Mouse (Mus musculus): ENCODE measurements around the gene Cpvl.

Gene Cpvl

DNA sequence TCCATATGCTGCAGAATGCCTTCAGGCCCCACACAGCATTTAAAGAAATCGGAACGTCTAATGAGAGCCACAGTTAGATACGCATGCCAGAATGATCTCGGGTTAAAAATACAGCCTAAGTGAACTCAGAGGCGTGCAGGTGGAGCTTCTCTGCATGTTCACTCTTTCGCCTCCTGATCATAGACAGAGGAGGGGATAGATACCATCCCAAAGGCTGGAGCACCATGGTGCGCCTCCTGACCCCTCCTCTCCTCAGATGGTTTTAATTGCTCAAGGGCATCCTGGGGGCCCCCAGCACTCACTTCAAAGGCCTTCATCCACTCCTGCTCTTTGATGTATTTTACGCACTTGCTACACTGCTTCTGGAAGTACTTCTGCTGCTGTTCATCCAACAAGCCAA, 46.9 kb downstream of the Cpvl start:
- DNase-seq: no peak

DNA sequence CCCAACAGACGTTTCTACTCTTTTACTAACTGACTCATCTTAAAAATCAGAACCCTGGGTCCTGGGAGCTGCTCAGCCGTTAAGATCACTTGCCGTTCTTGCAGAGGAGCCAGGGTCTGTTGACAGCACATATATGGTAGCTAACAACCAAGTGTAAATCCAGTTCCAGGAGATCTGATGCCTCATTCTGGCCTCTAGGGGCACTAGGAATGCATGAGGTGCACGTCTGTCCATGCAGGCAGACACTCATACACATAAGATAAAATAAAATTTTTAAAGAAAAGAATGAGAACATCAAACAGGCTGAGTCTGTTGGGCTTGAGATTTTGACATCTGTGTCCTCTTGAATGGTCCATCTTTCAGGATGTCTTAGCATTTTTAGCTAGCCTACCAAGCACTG, 48.6 kb downstream of the Cpvl start:
- no peak for DNase-seq

DNA sequence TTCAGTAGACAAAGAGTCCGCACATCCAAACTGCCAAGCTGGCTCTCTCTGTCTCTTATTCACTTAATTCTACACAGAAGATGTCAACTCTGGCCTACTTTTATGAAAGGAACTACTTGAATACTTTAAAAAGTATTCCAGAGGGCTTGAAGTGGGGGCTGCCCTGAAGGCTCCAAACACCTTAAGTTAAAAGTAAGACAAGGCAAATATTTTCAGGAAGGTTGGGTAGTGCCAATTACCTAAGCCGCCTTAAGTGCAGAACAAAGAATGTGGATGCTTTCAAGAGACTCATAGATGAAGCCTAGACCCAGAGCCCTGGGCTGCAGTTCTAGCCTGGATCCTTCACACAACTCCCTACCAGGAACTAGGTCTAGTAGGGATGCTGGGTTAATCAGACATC, 52.3 kb downstream of the Cpvl start:
- DNase-seq: no peak

DNA sequence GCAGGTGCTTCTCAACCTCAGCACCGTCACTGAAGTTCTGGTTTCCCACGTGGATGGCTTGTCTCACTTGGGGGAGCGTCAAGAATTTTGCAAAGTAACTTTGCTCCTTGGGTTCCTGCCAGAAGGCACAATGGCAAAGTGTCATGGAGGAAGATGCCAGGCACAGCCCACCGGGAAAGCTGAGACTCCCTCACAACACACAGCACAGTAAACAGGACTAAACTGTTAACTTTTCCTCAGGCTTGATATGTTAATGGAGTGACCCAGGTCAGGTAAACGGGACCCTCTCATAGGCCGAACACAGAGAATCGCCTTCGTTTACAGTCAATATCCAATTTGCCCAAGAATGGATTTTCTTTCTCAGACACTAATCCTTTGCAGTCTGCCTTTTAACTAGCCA, 53.3 kb downstream of the Cpvl start:
- no peak for DNase-seq

DNA sequence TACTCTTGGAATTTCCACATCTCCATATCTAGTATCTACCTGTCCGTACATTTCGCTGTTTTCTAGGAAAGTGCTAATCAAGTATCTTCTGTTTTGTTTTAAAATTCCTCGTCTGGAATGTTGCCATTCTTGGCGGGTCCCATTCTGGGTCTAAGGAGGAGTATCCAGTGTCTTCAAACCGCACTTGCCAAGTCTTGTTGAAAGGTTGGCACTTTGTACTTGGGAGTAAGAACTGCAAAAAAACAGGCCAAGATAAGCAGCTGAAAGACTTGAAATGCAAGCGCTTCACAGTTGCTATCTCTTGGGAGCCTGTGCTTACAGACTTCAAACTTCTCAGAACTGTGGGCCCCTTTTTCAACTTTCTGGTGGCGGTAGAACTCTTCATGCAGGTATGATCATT, 58.4 kb downstream of the Cpvl start:
- DNase-seq: no peak

DNA sequence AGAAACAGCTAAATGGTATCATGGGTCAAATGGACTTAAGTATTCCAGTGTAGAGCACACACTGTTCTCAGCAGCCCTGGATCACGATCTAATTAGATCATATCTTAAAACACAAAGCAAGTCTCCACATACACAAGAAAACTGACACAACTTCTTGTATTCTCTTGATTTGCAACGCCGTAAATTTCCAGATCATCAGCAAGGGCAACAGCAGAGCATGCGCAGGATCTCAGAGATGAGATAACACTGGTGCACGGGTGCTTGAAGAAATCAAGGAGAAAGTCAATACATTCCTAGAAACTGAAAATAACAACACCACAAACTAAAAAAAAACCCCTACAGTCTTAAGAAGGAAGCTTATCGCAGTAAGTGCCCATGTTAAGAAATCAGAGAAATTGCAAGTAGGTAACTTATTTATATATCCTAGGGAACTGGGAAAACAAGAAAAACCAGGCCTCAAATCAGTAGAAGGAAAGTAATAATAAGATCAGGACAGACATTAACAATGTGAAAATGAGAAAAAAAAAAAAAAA, 61.4 kb downstream of the Cpvl start:
- DNase-seq: no peak

DNA sequence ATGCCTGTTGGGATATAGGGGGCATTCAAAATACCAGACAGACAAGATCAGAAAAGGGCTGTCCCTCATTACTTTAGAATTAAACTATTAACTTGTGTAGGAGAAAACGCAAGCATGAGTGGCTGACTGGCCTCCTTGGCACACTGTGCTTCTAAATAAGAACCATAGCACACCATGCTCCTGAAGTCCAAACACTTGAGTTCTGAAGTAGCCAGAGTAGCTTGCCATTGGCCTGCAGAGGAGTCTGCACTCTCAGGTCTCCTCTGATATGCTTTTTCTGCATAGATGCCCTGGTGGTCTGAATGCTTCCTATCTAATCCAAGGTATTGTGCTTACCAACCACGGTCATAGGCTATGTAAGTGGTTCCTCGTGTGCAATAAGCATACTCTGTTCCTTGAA, 63.1 kb downstream of the Cpvl start:
- no peak for DNase-seq

DNA sequence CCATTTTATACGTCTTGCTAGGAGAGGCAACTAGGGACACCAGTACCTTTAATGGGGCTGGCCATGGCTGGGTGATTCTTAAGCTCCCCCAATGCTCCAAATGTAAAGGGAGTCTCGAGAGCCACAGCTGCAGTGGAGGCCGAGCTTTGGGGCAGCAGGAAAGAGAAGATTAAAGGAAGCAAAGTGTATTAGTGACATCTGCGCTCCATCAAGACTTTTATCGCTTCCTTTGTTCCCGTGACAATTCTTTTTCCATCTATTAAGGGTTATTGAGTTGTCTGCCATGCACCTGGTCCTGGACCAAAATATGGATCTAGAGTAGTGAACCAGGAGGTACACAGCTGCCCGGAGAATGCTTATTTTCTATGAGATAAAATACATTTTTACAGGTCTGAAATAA, 65.3 kb downstream of the Cpvl start:
- no peak for DNase-seq

DNA sequence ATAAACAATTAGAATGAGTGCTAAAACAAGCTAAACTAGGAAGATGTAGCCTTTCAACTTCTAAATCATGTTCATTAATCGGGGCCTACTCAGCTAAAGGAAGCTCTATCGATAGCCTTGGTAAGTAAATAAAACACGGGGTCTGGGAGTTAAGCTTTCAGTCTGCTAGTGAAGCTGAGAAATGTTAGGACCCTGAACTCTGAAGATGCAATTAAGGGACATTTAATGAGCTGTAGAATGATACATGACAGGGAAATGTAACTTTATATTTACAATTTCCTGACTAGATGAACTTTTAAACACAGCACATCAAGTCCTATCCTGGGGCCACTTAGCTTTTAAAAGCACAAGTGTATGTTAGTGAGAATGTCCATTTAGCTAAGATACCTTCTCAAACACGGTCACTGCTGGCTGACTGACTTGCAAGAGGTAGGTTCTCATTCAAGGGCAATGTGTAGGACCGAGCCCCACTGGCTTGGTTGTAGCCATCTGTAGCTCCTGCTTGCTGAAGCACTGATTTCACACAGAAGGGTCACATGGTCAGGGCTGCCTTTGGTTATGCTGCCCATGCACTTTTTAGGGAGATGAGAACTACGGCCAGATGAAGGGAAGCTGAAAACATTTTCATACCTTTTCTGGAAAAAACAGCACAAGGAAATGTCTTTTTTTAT, 66.2 kb downstream of the Cpvl start:
- no peak for DNase-seq

DNA sequence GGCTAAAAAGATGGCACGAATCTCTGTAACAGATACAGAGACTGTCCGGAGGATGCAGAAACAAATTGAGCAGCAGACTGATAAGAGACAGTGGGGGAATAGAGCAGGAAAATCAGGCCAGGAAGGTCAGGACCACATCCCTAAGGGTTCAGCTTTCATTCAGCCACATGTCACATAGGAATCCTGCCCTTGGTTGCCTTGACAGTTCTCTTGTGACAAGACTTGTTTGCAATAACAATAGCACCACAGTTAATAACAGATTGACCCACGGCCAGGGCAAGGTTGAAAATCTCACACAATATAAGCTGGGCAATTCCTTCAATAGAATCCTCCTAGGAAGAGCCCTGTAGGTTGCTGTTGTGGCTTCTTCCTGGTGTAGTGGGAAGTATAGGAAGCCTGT, 68.5 kb downstream of the Cpvl start:
- DNase-seq: no peak

DNA sequence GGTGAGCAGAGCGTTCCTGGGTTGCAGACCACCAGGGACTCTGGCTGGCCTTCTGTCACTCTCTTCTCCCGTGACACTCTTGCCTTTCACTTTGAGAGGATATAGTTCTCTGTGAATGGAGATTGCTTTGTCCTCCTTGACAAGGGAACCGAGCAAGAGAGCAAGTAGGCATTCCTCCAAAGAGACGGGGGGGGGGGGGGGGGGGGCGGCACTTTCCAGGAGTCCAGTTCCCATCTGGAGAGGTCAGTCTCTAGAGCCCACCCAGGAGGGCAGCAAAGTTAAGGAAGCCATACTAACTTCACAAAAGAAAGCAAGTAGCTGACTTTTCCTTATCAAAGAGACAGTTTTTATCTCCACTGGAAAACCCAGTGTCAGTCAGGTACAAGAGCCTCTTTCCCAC, 69.0 kb downstream of the Cpvl start:
- no peak for DNase-seq

DNA sequence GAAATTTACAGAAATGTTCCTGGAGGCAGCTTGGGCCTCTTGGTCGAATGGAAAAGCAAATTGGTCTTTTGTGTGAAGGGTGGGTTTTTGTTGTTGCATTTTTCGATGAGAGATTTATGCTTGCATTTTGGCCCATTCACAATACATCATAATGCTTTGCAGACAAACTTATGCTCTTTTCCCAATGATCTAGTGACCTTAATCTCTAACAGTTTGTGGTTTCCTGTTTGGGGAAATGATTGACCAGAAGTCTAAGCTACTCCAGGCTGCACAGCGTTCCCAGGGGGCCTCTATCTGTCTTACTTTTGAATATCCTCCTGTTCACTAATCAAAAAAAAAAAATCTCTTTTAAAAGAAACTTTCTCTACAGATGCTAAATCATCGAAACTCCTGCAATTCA, 71.6 kb downstream of the Cpvl start:
- DNase-seq: no peak

DNA sequence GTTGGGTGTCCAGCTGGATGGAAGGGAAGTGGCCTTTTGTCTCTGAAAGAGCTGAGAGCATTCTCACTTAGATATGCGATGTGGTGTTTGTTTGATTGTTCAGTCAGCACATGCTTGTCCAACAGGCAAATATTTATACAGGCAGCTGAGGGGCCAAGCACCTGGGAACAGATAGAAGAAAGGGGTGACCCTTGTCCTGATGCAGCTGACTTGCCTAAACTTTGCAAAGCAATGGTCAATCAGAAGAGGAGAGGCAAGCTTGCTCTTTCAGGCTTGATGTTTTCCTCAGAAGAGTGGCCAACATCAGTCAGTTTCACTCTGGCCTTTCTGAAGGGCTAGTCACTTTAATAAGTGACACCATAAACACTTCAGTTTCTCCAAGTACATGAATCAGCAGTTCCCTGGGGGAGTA, 72.4 kb downstream of the Cpvl start:
- DNase-seq: no peak

DNA sequence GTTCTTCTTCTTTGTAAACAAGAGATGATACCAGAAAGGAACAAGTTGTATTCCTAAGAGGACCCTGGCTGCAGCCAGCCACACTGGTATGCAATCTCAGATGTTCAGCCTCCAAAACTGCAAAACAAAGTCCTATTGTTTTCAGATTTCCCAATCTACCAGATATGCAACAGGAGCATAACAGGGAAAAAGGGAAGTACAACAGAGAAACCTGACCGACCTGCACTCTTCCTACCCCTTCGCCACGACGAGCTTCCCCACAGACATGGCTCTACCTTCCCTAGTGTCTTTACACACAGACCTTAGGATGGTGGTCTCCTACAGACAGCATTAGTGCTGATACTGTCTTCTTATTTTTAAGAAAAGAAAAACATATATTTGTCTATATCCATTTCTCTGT, 72.9 kb downstream of the Cpvl start:
- DNase-seq: no peak

DNA sequence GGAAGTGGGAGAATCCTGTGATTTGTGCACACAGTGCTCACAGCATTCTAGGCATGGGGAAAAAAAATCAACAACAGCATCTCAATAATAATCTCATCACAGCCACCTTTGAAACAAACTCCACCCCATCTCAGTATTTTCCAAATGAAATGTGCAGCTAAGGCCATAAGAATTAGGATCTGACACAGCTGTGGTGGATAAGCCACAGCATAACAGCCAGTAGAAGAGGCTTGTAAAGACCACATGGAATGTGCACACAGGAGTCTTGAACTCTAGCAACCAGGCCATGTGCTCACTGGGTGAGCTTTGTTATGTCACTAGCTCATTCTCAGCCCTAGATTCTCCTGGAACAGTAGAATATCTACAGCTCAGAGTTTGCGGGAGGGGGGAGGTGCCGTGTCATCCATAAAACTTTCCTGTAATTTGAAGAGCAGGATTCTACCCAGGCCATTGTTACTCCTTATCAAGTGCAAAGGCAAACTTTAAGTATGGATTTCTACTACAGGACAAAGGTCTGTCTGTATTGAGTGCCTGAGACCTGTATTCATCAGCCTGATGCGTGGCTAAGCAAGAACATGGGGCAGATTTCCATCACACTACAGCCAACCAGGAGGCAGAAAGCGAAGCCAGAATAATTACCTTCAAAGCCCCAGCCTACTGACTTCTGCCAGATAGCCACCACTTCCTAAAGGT, 73.6 kb downstream of the Cpvl start:
- no peak for DNase-seq

DNA sequence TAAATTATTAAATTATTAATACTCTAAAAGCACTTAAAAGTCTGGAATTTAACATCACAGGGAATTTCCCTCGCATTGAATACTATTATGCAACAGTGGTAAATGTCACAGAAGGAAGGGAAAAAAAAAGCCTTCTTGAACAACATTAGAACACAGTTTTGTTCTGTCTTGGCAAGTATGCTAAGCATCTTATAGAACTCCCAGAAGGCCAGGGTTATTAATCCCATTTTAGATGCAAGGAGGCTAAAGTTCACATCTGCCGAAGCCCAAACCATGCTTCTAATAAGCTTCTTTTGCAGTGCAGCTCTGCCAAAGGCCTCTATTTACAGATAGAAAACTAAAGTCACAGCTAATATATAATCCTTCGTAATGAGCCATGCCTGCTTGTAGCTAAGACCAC, 74.3 kb downstream of the Cpvl start:
- DNase-seq: no peak

DNA sequence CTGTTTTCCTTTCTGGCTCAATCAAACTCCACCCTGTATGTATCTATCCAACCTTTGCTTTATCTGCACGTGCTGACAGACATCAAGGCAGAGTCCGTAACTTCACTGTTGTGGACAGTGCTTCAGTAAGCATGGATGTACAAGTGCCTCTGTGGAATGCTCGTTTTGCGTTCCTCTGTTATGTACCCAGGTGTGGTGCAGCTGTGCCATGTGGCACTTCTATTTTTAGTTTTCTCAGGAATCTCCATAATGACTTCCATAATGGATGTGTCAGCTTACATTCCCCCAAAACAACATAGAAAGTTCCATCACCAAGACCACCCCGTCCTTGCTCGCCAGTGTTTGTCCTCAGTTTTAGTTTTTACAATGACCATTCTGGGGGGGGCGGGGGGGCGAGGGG, 76.7 kb downstream of the Cpvl start:
- DNase-seq: no peak

DNA sequence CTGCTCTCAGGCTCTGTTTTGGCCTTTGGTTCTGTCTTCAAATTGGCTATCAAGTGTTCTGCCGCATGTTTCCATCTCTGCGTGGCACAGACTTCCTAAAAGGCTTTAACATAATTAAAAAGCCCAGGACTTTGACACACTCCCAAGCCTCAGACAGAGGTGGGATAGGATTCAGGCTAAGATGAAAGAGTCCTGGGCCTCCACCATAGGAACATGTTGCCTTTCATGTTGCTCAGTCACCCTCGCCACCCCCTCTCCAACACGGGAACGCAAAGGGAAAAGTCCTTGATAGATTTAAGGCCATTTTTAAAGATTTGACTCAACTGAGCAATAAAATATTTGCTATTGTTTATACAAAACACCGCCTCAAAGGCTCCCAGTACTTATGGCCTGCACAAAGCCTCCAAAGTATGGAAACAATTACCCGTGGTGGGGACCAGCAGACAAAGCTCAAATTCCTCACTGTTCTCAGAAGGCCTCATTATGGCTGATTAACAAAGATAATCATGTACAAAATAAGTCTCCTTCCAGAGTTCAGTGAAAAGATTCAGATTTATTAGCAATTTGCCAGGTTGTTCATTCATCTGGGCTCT, 80.5 kb downstream of the Cpvl start:
- DNase-seq: no peak

DNA sequence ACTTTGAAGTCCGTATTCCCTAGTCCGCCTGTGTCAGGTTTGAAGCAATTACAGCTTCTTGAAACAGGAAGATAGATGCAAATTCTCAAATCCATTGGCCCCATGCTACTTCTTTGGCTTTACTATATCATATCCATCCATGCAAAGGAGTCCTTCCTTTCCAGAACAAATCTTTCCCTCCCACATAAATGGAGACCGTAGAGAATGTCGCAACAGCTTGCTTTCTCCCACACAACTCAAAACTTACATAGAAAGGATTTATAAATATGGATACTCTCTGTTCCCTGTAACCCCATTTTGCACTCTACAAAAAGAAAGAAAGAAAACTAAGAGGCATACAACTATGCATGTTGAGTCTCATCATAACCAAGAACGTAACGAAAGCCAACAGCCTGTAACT, 81.3 kb downstream of the Cpvl start:
- DNase-seq: peak; percentile 49

DNA sequence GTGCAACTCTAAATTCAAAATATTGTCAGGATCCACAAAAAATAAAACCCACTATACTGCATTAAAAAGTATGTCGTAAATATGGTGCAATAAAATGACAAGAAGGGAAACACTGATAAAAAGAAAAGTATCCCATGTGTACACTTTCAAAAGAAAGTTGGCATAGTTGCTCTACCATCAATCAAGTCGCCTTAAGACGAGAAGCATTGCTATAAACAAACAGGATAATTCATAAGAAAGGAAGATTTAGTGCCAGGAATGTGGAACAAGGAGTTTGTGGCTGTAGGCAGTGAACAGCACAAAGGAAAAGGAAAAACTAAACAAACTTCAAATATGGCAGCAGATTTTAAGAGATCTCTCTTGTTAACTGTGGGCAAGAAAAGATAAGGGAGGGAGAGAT, 84.7 kb downstream of the Cpvl start:
- DNase-seq: no peak

DNA sequence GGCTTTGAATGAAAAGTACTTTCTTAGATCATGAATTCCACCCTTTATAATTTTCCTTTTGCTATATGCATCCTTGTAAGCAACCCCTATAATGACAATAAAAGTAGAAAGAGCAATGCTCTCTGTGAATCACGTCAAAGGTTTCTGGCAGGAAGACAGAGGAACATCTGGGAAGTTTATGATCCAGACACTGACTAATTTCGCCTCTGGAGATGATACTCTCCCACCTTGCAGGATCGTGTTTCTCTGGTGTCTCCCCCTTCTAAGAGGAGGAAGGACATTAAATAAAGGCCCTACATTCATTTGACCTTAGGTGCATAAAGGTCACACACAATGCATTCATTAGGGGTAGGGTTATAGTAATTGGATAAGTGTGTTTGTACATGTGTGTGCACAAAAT, 87.4 kb downstream of the Cpvl start:
- no peak for DNase-seq

DNA sequence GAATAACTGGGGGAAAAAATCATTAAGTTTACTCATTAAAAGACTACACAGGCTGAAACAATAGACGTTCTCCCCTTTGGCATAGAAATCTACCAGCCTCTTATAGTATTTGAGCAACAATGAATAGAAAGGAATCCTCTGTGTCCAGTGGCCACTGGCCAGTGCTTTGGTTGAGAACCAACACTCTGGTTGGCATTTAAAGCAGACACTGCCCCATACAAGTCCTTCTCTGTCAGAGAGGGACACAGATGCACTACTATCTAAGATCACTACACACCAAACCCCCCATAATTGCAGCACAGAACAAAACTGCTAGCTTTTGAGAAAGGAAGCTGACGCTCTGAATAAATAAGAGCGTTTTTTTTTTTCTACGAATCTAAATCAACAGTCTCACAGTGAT, 93.5 kb downstream of the Cpvl start:
- peak; percentile 38 for DNase-seq

DNA sequence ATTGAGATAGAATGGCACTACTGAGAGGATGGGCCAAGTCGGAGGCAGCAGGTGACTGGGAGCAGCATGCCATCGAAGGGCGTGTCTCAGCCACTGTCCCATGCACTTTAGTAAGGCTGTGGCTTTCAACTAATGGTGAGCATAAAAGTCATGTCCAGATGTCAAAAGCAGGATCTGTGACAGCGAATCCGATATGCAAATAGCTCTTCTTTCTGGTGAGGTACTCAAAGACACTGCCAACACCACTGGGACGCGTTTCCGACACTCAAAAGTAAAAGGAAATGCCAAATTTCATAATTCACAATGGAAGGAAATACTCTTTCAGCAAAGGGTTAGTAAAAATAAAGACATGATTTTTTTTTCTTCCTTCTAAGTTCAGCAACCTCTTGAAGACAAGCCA, 94.0 kb downstream of the Cpvl start:
- DNase-seq: no peak

DNA sequence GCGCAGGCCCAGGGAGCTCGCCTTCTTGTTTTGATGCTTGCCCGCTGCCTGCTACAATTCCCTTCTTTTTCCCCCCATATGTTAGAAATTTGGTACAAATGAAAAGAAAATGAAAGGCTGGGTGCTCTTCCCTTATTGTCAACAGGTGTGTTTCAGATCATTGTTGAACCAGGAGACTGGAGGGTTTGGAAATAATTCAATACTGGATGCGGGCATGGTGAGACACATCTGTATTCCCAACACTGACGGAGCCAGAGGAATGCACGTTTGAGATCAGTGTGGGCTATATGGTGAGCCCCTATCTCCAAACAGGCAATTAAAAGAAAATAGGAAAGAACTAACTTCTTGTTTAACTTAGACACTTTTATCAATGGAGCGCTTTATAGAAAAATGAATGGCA, 95.1 kb downstream of the Cpvl start:
- DNase-seq: no peak

DNA sequence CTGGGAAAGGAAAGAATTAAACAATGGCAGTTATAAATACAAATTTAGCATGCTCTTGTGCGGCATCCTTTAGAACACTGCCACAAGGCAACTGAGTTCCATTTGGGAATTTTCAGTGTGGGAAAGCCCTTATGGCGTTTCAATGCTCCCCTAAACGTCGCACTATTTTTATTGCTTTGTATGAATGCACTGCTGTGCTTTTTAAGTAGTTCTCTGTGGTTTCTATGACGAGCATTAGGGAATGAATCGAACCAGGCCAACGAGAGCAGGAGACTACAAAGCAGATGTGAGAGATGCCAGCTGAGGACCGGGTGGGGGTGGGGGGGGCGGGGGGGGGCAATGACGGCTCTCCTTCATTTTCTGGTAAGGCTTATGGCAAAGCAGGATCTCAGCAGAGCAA, 96.8 kb downstream of the Cpvl start:
- no peak for DNase-seq
